Mouse (Mus musculus) left cerebral cortex, adult 8-10 months (tissue): ENCODE data around the gene Pip5k1c. TPM values are rescaled to one million over a fixed set of nuclear protein-coding genes. Genes with fewer than 3 reads are reported as not detected.

Experiments
- DNase-seq, 2 experiments: peaks; one replicate each; pipeline ENCODE4 v3.0.0; 2022; ENCODE audit warnings: low spot score in 2 of 2
- total RNA-seq, 4 experiments: library from RNA; stranded (reverse); gene quantifications; 2 replicates each; pipeline ENCODE4 v1.2.4; 2022

The Pip5k1c gene
- total RNA-seq, 4 experiments from 2014 or later: 355 to 367 (median 361) TPM

GRCm38 (mm10) chr10:81302288-81302687 is 9.5 kb downstream of the Pip5k1c start:
- no peak for DNase-seq

- peak in 1 of 2 experiments; percentile 84 for DNase-seq
These were observed 10.0 kb downstream of the Pip5k1c start for GRCm38 (mm10) chr10:81302781-81303218.

GRCm38 (mm10) chr10:81303258-81303657 is 10.5 kb downstream of the Pip5k1c start:
- DNase-seq: no peak

GRCm38 (mm10) chr10:81303761-81304160 is 11.0 kb downstream of the Pip5k1c start:
- DNase-seq: no peak

- DNase-seq: no peak
These were observed 12.0 kb downstream of the Pip5k1c start for GRCm38 (mm10) chr10:81304597-81305238.

- DNase-seq: no peak
These were observed 12.9 kb downstream of the Pip5k1c start for GRCm38 (mm10) chr10:81305663-81306062.

GRCm38 (mm10) chr10:81306173-81306668 is 13.5 kb downstream of the Pip5k1c start:
- no peak for DNase-seq

- DNase-seq: peak in 1 of 2 experiments; percentile 84
These were observed 14.3 kb downstream of the Pip5k1c start for GRCm38 (mm10) chr10:81306837-81307682.

GRCm38 (mm10) chr10:81309571-81309970 is 16.8 kb downstream of the Pip5k1c start:
- no peak for DNase-seq

- no peak for DNase-seq
These were observed 20.8 kb downstream of the Pip5k1c start for GRCm38 (mm10) chr10:81313581-81313980.

GRCm38 (mm10) chr10:81314201-81314600 is 21.4 kb downstream of the Pip5k1c start:
- DNase-seq: no peak

- DNase-seq: no peak
These were observed 22.8 kb downstream of the Pip5k1c start for GRCm38 (mm10) chr10:81315587-81315986.

- no peak for DNase-seq
These were observed 23.7 kb downstream of the Pip5k1c start for GRCm38 (mm10) chr10:81316338-81317060.

- DNase-seq: no peak
These were observed 24.5 kb downstream of the Pip5k1c start for GRCm38 (mm10) chr10:81317273-81317672.

- DNase-seq: no peak
These were observed 26.0 kb downstream of the Pip5k1c start for GRCm38 (mm10) chr10:81318589-81319329.

GRCm38 (mm10) chr10:81319330-81319699 is 26.6 kb downstream of the Pip5k1c start:
- DNase-seq: peak in 1 of 2 experiments; percentile 30

GRCm38 (mm10) chr10:81319741-81320549 is 27.2 kb downstream of the Pip5k1c start:
- DNase-seq: no peak

- DNase-seq: peak; percentile 92 to 100
These were observed 28.0 kb downstream of the Pip5k1c start, which contains the start of gene Cactin for GRCm38 (mm10) chr10:81320550-81321347. TSS of gene Cactin (plus strand) at chr10:81321103.

- no peak for DNase-seq
These were observed 28.7 kb downstream of the Pip5k1c start for GRCm38 (mm10) chr10:81321436-81321835.
